Mouse (Mus musculus) adrenal gland, postnatal 25 days (tissue): ENCODE measurements around the gene Fxyd6. TPM values are rescaled to one million over a fixed set of nuclear protein-coding genes. Genes with fewer than 3 reads are reported as not detected.

Experiments
- DNase-seq: peaks from one replicate; pipeline ENCODE4 v3.0.0; 2021; ENCODE audit warnings: mixed read lengths
- total RNA-seq: library from RNA; stranded (reverse); gene quantifications from 2 replicates; pipeline ENCODE4 v1.2.3, GENCODE M21; 2021

The Fxyd6 gene
- total RNA-seq, 1 experiment from 2014 or later, result 178 TPM

DNA sequence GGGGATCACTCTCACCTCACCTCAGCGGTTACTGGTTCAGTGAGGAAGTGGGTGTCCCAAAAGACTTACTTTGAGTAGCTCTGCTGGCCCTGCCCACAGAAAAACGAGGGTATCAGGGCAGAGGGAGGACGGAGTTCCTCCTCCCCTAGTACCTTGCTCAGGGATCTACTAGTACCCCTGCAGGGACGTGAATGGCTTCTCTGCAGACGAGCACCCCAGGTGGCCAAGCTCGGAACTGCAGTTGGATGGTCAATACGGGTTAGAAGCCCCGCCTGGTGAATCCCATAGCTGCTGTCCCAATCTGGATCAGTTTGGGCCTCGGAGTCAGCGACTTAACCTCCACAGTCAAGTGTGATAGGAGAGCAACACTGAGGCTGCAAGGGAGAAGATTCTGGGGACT, 42.3 kb downstream of the Fxyd6 start:
- DNase-seq, result peak; percentile 87

DNA sequence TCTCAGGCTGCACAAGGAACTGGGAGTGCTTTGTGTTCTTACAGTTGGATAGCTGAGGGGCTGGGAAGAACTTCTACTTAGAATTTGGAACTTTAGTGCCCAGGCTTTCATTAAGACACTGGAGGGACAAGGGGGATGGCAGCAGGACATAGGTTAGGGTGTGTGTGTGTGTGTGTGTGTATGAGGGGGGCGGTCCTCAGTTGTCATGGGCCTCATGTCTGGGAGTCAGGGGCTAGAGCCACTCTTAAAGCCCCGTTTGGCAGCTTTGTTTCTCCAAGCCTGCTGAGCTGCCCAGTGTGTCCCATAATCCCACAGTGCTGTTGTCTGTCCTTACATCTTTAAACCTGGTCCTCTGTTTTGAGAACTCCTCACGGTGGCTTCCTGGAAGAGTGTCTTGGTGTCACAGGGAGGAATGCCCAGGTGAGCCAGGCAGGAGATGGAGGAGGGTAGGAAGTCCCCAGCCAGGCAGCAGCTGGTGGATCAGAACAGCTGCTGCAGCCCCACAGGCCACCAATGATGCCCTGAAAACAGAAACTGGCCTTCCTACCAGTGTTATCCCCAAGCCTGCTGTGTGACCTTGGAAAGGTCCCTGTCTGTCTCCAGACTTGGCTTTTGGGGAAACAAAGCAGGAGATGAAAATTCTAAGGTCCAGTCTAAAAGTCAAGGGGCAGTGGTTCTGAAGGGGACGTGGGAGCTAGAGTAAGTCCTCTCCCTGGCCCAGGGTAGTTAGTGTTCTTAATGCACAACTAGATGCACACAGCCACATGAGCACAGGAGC, 42.9 kb downstream of the Fxyd6 start:
- no peak for DNase-seq

- peak; percentile 38 for DNase-seq
These were observed 43.6 kb downstream of the Fxyd6 start for GRCm38 (mm10) chr9:45413478-45414140.

DNA sequence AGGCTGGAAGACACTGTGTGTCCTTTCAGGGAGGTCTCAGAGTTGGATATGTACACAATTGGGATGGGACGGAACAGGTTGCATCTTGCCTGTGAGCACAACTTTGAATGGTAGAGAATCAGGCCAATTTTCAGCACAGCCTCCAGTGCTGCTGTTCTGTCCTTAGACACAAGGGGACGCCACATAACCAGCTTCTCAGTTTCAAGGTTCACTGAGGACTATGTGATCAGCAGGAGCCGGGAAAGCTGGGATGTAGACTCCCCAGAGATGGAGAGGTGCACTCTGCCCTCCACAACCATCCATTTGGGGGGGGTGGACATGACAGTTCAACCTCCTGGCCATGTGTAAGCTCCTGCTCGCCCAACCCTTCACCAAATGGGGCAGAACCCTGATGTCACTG, 45.9 kb downstream of the Fxyd6 start:
- DNase-seq, result peak; percentile 42

DNA sequence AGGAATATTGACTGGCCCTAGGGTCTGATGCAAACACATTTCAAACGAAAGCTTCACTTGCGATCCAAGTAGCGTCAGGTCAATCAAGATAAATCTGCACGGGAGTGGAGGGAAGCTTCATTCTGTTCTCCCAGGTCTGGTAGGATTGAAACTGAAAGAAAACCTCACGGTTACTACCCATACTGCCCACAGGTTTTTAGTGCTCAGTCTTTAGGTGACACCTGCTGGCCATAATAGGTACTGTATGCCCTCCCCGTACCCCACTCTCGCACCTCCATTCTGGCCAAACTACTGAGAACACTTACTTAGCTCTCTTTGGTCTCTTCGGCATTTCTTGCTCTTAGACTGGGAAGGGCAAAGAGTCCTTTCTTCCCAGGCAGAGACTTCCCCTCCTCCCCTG, 47.3 kb downstream of the Fxyd6 start:
- peak; percentile 34 for DNase-seq

GRCm38 (mm10) chr9:45418252-45418651, 48.3 kb downstream of the Fxyd6 start:
- no peak for DNase-seq

DNA sequence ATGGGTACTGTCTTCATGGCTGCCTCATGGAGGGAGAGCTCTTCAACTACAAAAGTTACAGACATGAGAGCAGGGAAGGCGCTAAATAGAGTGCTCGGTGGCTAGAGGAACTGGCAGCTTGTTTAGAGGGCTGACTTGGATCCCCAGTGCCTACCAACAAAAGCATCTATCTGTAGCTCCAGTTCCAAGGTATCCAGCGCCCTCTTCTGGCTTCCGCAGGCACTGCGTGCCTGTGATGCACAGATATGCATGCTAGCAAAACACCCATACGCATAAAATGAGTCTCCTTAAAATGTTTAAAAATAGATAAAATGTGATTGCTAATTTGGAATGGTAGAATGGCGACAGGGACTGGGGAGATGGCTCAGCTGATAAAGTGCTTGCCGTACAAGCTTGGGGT, 51.2 kb downstream of the Fxyd6 start:
- DNase-seq, result no peak

GRCm38 (mm10) chr9:45422761-45423298, 52.8 kb downstream of the Fxyd6 start:
- DNase-seq, result no peak

DNA sequence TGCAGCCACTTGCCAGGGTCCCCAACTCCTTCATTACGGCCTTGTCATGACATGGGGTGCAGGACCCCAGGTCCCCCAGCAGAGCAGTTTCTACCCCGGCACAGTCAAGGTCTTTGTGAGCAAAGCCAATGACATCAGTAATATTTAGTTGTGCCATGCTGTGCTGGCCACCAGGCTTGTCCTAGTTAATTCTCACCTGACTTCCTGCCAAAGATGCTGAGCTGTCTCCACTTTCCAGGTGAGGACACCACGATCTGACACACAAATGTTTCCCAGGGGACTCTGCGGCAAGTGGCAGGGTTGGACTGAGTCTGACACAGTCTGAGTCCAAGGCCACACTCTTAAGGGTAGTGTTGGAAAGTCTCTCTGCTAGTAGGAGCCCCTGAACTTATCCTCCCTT, 56.5 kb downstream of the Fxyd6 start, which contains the start of gene Dscaml1:
Gene Dscaml1, plus strand, starts transcription at position 173 of the 400 bp plus-strand sequence.
- no peak for DNase-seq

GRCm38 (mm10) chr9:45429392-45429791, 59.4 kb downstream of the Fxyd6 start:
- DNase-seq, result no peak

DNA sequence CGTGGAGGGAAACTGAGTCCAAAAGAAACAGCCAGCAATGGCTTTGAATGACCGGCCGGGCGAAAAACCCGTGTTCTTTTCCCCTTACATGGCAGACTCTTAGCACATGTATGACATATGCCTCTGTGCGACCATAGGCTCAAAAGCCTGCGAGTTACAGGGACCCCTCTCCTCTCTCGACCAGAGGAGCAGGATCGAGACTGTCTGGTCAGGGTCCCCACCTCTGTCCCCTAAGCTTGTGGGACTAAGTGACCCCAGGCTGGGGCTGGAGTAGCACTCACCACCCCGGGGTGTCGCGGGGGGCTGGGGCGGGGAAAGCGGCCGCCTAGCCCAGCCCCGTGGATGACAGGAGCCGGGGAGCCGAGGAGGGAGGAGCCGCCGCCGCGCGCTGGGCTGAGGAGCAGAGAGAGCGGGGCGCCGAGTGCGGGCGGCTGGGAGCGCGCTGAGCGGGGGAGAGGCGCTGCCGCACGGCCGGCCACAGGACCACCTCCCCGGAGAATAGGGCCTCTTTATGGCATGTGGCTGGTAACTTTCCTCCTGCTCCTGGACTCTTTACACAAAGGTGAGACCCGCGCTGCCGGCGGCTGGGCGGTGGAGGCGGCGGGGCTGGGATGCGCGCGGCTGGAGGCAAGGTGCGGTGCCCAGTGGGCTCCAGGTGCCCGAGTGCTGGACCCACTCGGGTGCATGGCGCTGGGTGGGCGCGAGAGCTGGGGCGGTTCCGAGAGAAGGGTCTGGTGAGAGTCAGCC, 60.1 kb downstream of the Fxyd6 start:
- peak; percentile 26 for DNase-seq

GRCm38 (mm10) chr9:45430698-45430959, 60.6 kb downstream of the Fxyd6 start:
- DNase-seq, result no peak

DNA sequence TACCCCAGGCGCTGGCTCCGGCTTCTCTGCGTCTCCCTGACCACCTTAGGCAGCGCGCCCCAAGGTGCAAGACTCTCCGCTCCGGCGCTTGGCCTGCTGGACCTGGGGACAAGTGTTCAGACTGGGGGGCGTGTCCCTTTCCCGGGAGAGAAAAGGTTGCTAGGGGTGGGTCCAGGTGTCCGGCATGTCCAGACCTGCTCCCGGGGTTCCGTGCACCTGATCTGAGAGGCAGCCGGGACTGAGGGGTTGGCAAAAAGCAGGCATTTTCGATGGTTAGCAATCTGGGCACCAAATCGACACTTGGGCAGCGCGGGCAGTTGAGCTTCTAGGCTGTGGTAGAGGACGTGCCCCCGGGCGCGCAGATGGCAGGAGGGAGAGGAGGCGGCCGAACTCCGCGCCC, 61.2 kb downstream of the Fxyd6 start:
- no peak for DNase-seq

DNA sequence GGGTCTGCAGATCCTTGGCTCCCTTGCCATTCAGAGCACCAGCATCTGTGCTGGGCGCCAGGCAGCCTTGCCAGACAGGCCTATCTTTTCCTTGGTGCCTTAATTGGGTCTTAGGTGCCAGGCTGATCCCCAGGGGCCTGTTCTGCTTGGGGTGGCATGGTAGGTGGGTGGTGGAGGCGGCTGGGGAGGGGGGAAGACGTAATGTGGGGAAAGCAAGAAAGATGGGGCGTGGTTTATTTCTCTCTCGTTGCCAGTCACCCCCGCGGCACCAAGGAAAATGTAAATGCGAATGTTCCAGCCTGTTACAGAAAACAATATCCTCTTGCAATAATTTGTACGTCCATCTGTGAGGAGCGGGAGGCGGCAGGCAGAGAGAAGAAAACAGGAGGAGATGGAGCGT, 62.7 kb downstream of the Fxyd6 start:
- no peak for DNase-seq

GRCm38 (mm10) chr9:45433119-45433518, 63.1 kb downstream of the Fxyd6 start:
- DNase-seq, result no peak

GRCm38 (mm10) chr9:45434171-45434570, 64.2 kb downstream of the Fxyd6 start:
- DNase-seq, result no peak

- DNase-seq, result no peak
These were observed 69.0 kb downstream of the Fxyd6 start for GRCm38 (mm10) chr9:45439025-45439424.

DNA sequence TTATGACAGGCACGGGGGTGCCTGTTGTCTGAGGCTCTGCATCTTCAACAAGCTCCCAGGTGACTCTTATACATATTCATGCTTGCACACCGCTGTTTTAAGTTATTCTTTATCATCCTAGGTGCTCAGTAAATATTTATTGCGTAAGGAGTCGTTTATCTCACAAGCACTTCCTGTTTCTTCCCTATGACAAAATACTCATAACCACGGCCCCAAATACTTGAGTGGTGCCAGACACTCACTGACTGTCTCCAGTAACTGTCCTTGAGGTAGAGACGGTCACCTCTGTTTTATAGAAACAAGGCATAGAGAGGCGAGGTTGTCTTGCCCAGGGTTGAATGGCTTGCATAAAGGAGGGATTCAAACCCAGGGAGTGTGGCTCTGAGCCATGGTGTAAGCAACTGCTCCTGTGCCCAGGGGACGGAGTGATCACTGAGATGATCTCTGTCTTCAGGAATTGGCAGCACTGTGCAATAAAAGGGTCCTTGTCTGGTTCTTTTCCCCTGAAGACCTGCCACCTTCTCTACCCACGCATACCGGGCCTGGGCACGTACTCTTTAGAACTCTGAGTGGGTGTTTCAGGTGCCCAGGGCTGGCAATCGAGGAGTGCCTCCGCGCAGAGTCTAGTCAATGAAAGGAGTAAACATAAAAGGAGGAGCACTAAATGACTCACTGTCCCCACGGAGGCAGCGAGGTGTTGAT, 70.2 kb downstream of the Fxyd6 start:
- DNase-seq, result no peak

- DNase-seq, result no peak
These were observed 74.3 kb downstream of the Fxyd6 start for GRCm38 (mm10) chr9:45444251-45444798.
